Mouse (Mus musculus): ENCODE measurements around the gene Efcc1. TPM values are rescaled to one million over a fixed set of nuclear protein-coding genes. Genes with fewer than 3 reads are reported as not detected.

Gene Efcc1
- polyA plus RNA-seq, 1 experiment from 2014 or later = 1.5 TPM

DNA sequence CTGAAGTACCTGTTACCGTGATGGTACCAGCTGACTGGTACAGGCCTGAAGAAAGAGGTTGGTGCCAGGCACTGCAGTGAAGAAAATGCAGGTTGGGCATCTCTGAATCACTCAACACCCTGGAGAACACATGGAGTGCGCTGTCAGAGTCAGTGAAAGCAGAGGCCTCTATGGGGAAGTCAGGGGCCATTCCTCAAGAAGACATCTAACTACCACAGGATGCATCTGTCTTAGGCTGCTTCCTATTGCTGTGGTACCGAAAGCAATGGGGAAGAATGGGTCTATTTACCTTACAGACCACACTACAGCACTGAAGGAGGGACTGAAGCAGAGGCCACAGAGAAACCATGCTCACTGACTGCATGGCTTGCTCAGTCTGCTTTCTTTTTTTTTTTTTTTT lies 2.6 kb upstream of the Efcc1 start:
- no peak for ATAC-seq (replicated peaks; ENCODE audit: low FRiP score)
- Histone ChIP-seq H3K27me3 (ENCODE audit: control insufficient read depth, insufficient read depth, low read length) (peaks cover 38% of the 10 kb centered on the region), H3K4me2 (ENCODE audit: low read depth, low read length, severe bottlenecking) (no peak overlapping the region), H3K27ac (ENCODE audit: low read depth, low read length) (no peak overlapping the region), H3K4me1 (replicated peaks; ENCODE audit: control insufficient read depth, insufficient read depth, low read length) (peaks cover 20% of the 10 kb centered on the region), H3K4me3 (ENCODE audit: low read depth, low read length) (no peak overlapping the region), H3K9me3 (ENCODE audit: control insufficient read depth, low read length) (no peaks in the 10 kb centered on the region), H3K36me3 (ENCODE audit: control insufficient read depth, insufficient read depth, low read length) (no peaks in the 10 kb centered on the region), H3K9ac (ENCODE audit: low read length) (no peak overlapping the region)
- 80% methylated on average over 3 of the region's 3 CpGs for WGBS
- DNase-seq (ENCODE audit: low spot score) = no peak

- no peak overlapping the region for H3K27ac ChIP-seq (ENCODE audit: low read depth, low read length)
Observed at GRCm38 (mm10) chr6:87730141-87730540, 528 bp upstream of the Efcc1 start.

DNA sequence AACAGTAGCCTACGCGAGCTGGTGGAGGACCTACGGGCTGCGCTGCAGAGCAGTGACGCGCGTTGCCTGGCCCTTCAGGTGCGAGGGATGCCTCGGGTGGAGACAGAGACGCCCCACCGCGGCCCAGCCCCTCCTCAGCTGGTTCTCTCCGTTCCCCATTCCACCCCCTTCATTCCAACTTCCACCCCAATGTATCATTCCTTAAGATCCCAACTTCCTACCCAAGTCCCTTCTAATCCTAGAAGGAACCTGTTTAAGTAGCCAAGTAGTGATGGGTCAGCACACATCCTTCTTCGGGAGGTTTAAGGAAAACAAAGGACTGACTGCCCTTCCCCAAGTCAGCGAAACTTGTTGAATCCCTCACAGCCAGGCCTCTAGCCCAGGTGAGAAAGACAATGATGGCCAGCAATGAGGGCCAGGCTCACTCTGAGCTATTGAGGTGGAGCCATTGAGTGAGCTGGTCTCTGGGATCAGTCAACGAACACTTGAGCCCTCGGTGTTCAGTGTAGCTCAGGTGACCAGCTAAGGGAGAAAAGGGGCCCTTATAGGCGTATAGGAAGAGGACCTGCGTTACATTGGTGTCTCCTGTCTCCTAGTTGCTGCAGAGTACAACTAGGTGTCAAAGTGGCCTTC lies 910 bp downstream of the Efcc1 start:
- DNase-seq (ENCODE audit: low spot score) = no peak
- Histone ChIP-seq H3K27ac (ENCODE audit: low read depth, low read length) (no peak overlapping the region), H3K9ac (ENCODE audit: low read length) (peak overlapping the region; percentile 55), H3K36me3 (ENCODE audit: control insufficient read depth, insufficient read depth, low read length) (no peaks in the 10 kb centered on the region), H3K27me3 (ENCODE audit: control insufficient read depth, insufficient read depth, low read length) (peaks cover 49% of the 10 kb centered on the region), H3K4me1 (replicated peaks; ENCODE audit: control insufficient read depth, insufficient read depth, low read length) (peaks cover 21% of the 10 kb centered on the region), H3K4me3 (ENCODE audit: low read depth, low read length) (peak overlapping the region; percentile 51), H3K4me2 (ENCODE audit: low read depth, low read length, severe bottlenecking) (peak overlapping the region; percentile 90), H3K9me3 (ENCODE audit: control insufficient read depth, low read length) (no peaks in the 10 kb centered on the region)
- ATAC-seq (replicated peaks; ENCODE audit: low FRiP score) = no peak
- under 1% methylated on average over 19 of the region's 19 CpGs for WGBS

More at GRCm38 (mm10) chr6:87730141-87730540, 528 bp upstream of the Efcc1 start:
- no peak for ATAC-seq (replicated peaks; ENCODE audit: low FRiP score)
- 12% methylated on average over 13 of the region's 13 CpGs for WGBS
- no peak for DNase-seq (ENCODE audit: low spot score)
- Histone ChIP-seq H3K4me2 (ENCODE audit: low read depth, low read length, severe bottlenecking) (peak overlapping the region; percentile 90), H3K9ac (ENCODE audit: low read length) (no peak overlapping the region; the same call in none of the 2 replicates), H3K9me3 (ENCODE audit: control insufficient read depth, low read length) (no peaks in the 10 kb centered on the region), H3K4me3 (ENCODE audit: low read depth, low read length) (peak overlapping the region; percentile 51), H3K27me3 (ENCODE audit: control insufficient read depth, insufficient read depth, low read length) (peaks cover 49% of the 10 kb centered on the region), H3K36me3 (ENCODE audit: control insufficient read depth, insufficient read depth, low read length) (no peaks in the 10 kb centered on the region), H3K4me1 (replicated peaks; ENCODE audit: control insufficient read depth, insufficient read depth, low read length) (peaks cover 21% of the 10 kb centered on the region)

DNA sequence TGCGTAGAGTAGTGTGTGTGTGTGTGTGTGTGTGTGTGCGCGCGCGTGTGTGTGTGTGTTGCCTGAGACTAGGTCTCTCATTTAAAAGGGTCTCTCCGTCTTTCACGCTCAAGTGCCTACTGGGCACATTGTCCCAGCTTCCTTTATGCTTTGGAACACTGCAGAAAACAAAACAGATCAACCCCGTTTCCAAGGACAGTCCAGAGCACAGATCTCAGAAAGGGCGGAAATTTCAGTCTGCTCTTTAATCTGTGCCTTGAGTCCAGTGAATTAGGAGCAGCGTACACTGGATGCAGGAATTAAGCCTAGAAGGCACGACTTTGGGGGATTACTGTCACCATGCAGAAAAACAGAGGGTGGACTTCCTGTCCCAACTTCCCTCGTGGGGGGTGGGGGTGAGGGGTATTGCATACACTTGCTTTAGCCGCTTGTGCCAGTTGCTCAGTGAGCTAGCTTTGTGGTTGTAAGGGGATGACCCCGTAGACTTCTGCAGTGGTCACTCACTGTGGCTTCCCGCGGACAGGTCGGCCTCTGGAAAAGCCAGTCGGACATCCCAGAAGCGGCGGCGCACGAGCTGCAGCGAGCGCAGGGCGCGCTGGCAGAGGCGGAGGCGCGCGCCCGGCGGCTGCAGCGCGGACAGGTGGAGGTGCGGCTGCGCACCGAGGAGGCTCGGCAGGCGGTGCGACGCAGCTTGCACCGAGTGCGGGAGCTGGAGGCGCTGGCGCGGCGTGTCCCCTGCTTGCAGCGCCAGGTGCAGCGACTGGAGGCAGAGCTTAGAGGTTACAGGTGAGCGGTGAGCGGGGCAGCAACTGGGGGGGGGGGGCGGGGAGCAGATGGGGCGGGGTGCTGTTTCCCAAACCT lies 1.7 kb downstream of the Efcc1 start:
- H3K4me3 ChIP-seq (ENCODE audit: low read depth, low read length) = peak overlapping the region; percentile 36
- no peak for DNase-seq (ENCODE audit: low spot score)
- no peaks in the 10 kb centered on the region for H3K36me3 ChIP-seq (ENCODE audit: control insufficient read depth, insufficient read depth, low read length)
- ATAC-seq (replicated peaks; ENCODE audit: low FRiP score) = no peak
- peak overlapping the region; percentile 90 for H3K4me2 ChIP-seq (ENCODE audit: low read depth, low read length, severe bottlenecking)
- no peak overlapping the region for H3K27ac ChIP-seq (ENCODE audit: low read depth, low read length)
- peaks cover 21% of the 10 kb centered on the region for H3K4me1 ChIP-seq (replicated peaks; ENCODE audit: control insufficient read depth, insufficient read depth, low read length)
- H3K9ac ChIP-seq (ENCODE audit: low read length) = no peak overlapping the region
- H3K9me3 ChIP-seq (ENCODE audit: control insufficient read depth, low read length) = no peaks in the 10 kb centered on the region
- WGBS = 2% methylated on average over 51 of the region's 53 CpGs
- peaks cover 49% of the 10 kb centered on the region for H3K27me3 ChIP-seq (ENCODE audit: control insufficient read depth, insufficient read depth, low read length)

DNA sequence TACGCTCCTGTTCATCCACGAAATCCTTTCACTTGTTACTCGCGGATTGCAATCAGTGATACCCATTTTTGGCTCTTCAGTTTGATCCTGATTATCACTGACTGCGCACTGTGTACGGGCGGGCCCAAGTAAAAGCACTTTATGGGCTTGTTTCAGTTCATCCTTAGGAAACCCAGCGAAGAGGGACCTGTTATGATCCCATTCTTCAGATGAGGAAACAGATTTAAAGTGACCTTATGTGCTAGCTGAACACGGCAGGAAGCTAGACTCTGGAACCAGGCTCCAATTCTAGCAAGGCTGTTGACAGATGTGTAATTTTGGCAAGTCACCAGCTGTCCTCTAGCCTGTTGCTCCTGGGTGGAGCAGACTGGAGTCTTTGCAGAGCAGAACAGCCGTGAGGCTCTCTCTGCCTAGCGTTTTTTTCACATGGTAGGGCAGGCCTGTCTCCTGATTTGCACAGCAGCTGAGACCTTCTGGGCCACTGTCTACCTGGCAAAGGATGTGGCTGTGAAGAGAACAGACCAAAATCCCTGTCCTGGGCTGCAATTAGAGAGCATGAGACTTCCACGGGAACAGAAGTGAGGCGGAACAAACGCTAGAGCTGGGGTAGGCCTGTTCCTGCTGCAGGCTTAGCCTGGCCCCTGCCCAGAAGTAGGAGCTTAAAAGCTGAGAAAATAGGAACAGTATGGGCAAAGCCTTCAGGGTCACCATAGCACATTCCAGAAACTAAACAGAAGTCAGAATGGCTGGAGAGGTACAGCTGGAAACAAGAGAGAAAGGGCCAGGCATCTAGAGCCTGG lies 2.7 kb downstream of the Efcc1 start:
- 25% methylated on average over 14 of the region's 14 CpGs for whole genome bisulfite sequencing
- DNase-seq (ENCODE audit: low spot score) (no peak), ATAC-seq (replicated peaks; ENCODE audit: low FRiP score) (no peak)
- H3K9ac ChIP-seq (ENCODE audit: low read length) = no peak overlapping the region
- H3K27me3 ChIP-seq (ENCODE audit: control insufficient read depth, insufficient read depth, low read length) = peaks cover 49% of the 10 kb centered on the region
- H3K27ac ChIP-seq (ENCODE audit: low read depth, low read length) = no peak overlapping the region
- no peaks in the 10 kb centered on the region for H3K9me3 ChIP-seq (ENCODE audit: control insufficient read depth, low read length)
- H3K4me3 ChIP-seq (ENCODE audit: low read depth, low read length) = 0 out of 2 replicates have a peak overlapping the region, but pooled peaks have one; percentile 36
- peaks cover 26% of the 10 kb centered on the region for H3K4me1 ChIP-seq (replicated peaks; ENCODE audit: control insufficient read depth, insufficient read depth, low read length)
- no peaks in the 10 kb centered on the region for H3K36me3 ChIP-seq (ENCODE audit: control insufficient read depth, insufficient read depth, low read length)
- peak overlapping the region; percentile 90; the same call in 1 of the 2 replicates for H3K4me2 ChIP-seq (ENCODE audit: low read depth, low read length, severe bottlenecking)

GRCm38 (mm10) chr6:87734136-87734535 lies 3.5 kb downstream of the Efcc1 start:
- no peak overlapping the region for H3K27ac ChIP-seq (ENCODE audit: low read depth, low read length)
- no peak overlapping the region for H3K9ac ChIP-seq (ENCODE audit: low read length)
- 79% methylated on average over 5 of the region's 5 CpGs for WGBS
- DNase-seq (ENCODE audit: low spot score) (no peak), ATAC-seq (replicated peaks; ENCODE audit: low FRiP score) (no peak)
- no peaks in the 10 kb centered on the region for H3K36me3 ChIP-seq (ENCODE audit: control insufficient read depth, insufficient read depth, low read length)
- H3K9me3 ChIP-seq (ENCODE audit: control insufficient read depth, low read length) = no peaks in the 10 kb centered on the region
- H3K4me1 ChIP-seq (replicated peaks; ENCODE audit: control insufficient read depth, insufficient read depth, low read length) = peaks cover 27% of the 10 kb centered on the region
- H3K27me3 ChIP-seq (ENCODE audit: control insufficient read depth, insufficient read depth, low read length) = peaks cover 49% of the 10 kb centered on the region
- no peak overlapping the region for H3K4me3 ChIP-seq (ENCODE audit: low read depth, low read length)
- H3K4me2 ChIP-seq (ENCODE audit: low read depth, low read length, severe bottlenecking) = no peak overlapping the region

DNA sequence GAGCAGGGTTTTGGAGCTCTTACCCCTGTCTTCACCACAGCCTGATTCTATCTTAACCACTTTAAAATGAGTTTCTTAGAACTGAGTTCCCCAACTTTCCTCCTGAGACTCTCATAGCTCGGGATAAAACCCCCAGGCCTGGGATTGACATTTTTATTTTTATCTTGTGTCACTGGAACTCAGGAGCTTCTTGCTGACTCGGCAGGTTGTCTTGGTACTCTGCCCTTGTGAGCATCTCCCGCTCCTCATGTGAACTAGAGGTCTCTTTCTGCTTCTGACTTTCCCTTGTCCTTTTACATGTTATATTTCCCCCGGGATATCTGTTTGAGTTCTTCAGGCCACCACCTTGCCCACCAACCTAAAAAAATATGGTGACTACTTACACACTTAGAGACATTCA lies 6.3 kb downstream of the Efcc1 start:
- DNase-seq (ENCODE audit: low spot score) = no peak
- 86% methylated on average over 4 of the region's 4 CpGs for WGBS
- Histone ChIP-seq H3K4me1 (replicated peaks; ENCODE audit: control insufficient read depth, insufficient read depth, low read length) (peaks cover 15% of the 10 kb centered on the region), H3K27ac (ENCODE audit: low read depth, low read length) (no peak overlapping the region), H3K9me3 (ENCODE audit: control insufficient read depth, low read length) (no peaks in the 10 kb centered on the region), H3K27me3 (ENCODE audit: control insufficient read depth, insufficient read depth, low read length) (peaks cover 23% of the 10 kb centered on the region), H3K4me3 (ENCODE audit: low read depth, low read length) (no peak overlapping the region), H3K4me2 (ENCODE audit: low read depth, low read length, severe bottlenecking) (no peak overlapping the region), H3K9ac (ENCODE audit: low read length) (no peak overlapping the region), H3K36me3 (ENCODE audit: control insufficient read depth, insufficient read depth, low read length) (no peaks in the 10 kb centered on the region)
- ATAC-seq (replicated peaks; ENCODE audit: low FRiP score) = no peak

DNA sequence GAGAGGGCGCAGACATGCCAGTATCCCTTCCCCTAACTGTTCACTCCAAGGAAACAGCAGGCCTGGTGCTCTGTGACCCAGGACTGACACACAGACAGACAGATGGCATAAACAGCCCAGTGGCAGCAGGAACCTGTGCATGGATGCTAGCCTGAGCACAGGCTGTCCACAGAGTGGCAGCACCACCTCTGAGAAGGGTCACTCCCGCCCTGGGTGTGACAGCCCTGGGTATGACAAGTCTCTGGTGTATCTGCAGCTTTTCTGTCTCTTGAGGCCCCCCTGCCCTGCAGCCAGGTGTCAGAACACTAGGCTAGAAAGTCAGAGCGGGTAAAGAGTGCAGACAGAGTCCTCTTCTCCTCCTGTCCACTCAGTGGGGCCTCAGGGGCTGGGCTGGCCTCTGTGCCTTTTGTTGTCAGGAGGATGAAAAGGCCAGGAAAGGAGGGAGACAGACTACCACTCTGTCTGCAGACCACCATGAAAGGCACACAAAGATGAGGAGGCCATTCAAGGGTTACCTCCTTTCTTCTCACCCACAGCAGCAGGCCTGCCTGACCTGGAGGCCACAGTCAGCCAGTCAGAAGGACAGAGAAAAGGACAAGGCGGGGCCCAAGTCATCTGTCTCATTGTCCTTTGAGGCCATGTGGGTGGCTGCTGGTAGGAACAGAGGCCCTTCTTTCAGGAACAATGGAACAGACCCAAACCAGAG lies 7.4 kb downstream of the Efcc1 start:
- Histone ChIP-seq H3K27ac (ENCODE audit: low read depth, low read length) (0 out of 2 replicates have a peak overlapping the region, but pooled peaks have one; percentile 21), H3K4me2 (ENCODE audit: low read depth, low read length, severe bottlenecking) (no peak overlapping the region), H3K36me3 (ENCODE audit: control insufficient read depth, insufficient read depth, low read length) (no peaks in the 10 kb centered on the region), H3K4me1 (replicated peaks; ENCODE audit: control insufficient read depth, insufficient read depth, low read length) (peaks cover 8% of the 10 kb centered on the region; the same call in 1 of the 2 replicates), H3K27me3 (ENCODE audit: control insufficient read depth, insufficient read depth, low read length) (peaks cover 11% of the 10 kb centered on the region), H3K4me3 (ENCODE audit: low read depth, low read length) (no peak overlapping the region), H3K9ac (ENCODE audit: low read length) (peak overlapping the region; percentile 7; the same call in 1 of the 2 replicates), H3K9me3 (ENCODE audit: control insufficient read depth, low read length) (no peaks in the 10 kb centered on the region)
- 29% methylated on average over 4 of the region's 4 CpGs for WGBS
- ATAC-seq (replicated peaks; ENCODE audit: low FRiP score) (peak; percentile 71; the same call in 1 of the 2 replicates), DNase-seq (ENCODE audit: low spot score) (no peak)

Measured in forebrain, embryonic 11.5 days (tissue).